Mouse (Mus musculus): ENCODE data around the gene Cry2.

The Cry2 gene

GRCm38 (mm10) chr2:92365568-92365967 is 68.3 kb downstream of the Cry2 start:
- no peak for DNase-seq

- DNase-seq: no peak
Observed at GRCm38 (mm10) chr2:92364086-92364485, 69.8 kb downstream of the Cry2 start.

- no peak for DNase-seq
Observed at GRCm38 (mm10) chr2:92362571-92363228, 71.1 kb downstream of the Cry2 start.

- DNase-seq: no peak
Observed at GRCm38 (mm10) chr2:92361795-92362194, 72.0 kb downstream of the Cry2 start.

GRCm38 (mm10) chr2:92360893-92361292 is 73.0 kb downstream of the Cry2 start:
- no peak for DNase-seq

- peak; percentile 27 for DNase-seq
Observed at GRCm38 (mm10) chr2:92360186-92360823, 73.5 kb downstream of the Cry2 start.

- no peak for DNase-seq
Observed at GRCm38 (mm10) chr2:92359301-92359700, 74.5 kb downstream of the Cry2 start.

- DNase-seq: no peak
Observed at GRCm38 (mm10) chr2:92354224-92354623, 79.6 kb downstream of the Cry2 start.
